Mouse (Mus musculus) neural tube, embryonic 14.5 days (tissue): Measurements from ENCODE around the gene 6030408B16Rik. TPM values are rescaled to one million over a fixed set of nuclear protein-coding genes. Genes with fewer than 3 reads are reported as not detected.
A peak's percentile ranks its signal among the peaks of the same experiment; 100 is the strongest.

Experiments used
- ATAC-seq: fragments of 200-750 bp; cut with Nextera tagmentation; 2 replicates; pipeline ENCODE4 v1.8.0; 2017; ENCODE audit warnings: low read depth, mild to moderate bottlenecking, moderate TSS enrichment, moderate library complexity
- H3K27ac ChIP-seq: fragments of 300-500 bp; sonication (generic); 2 replicates; pipeline ENCODE4 v1.5.1; 2014; ENCODE audit warnings: low read depth, mild to moderate bottlenecking, control low read depth, low read length, moderate library complexity, mixed read lengths
- H3K27me3 ChIP-seq: fragments of 300-500 bp; sonication (generic); 2 replicates; pipeline ENCODE4 v1.6.1; 2014; ENCODE audit warnings: low read length; ENCODE audit not compliant: control insufficient read depth, insufficient read depth
- H3K36me3 ChIP-seq: fragments of 300-500 bp; sonication (generic); 2 replicates; pipeline ENCODE4 v1.6.1; 2014; ENCODE audit warnings: low read length, mixed read lengths; ENCODE audit not compliant: control insufficient read depth, insufficient read depth
- H3K4me1 ChIP-seq: fragments of 300-500 bp; sonication (generic); 2 replicates; pipeline ENCODE4 v1.6.1; 2014; ENCODE audit warnings: low read length; ENCODE audit not compliant: control insufficient read depth, insufficient read depth
- H3K4me2 ChIP-seq: fragments of 300-500 bp; sonication (generic); 2 replicates; pipeline ENCODE4 v1.6.1; 2014; ENCODE audit warnings: mild to moderate bottlenecking, low read depth, low read length, control low read depth
- H3K4me3 ChIP-seq: fragments of 300-500 bp; sonication (generic); 2 replicates; pipeline ENCODE4 v1.5.1; 2014; ENCODE audit warnings: low read depth, low read length, control low read depth, mixed read lengths
- H3K9ac ChIP-seq: fragments of 300-500 bp; sonication (generic); replicated peaks from 2 replicates; pipeline ENCODE4 v1.6.1; 2014; ENCODE audit warnings: low read depth, mild to moderate bottlenecking, control low read depth, low read length, mixed read lengths
- H3K9me3 ChIP-seq: fragments of 300-500 bp; sonication (generic); 2 replicates; pipeline ENCODE4 v1.6.1; 2016; ENCODE audit warnings: low read length; ENCODE audit not compliant: control insufficient read depth
- WGBS: fragments of 180-500 bp; shearing (Covaris S2); extraction: QIAGEN DNeasy Blood & Tissue Kit; methylation state at CpG from one replicate; pipeline ENCODE4 v1.1.7; 2014; 5-methylcytosine and 5-hydroxymethylcytosine counted together
- polyA plus RNA-seq: library from polyadenylated mRNA; unstranded; fragments of >200 nt; fragmentation: Nextera tagmentation; extraction: Ambion mirVana; gene quantifications from 2 replicates; pipeline ENCODE4 v1.2.1, GENCODE M21; 2014

Gene 6030408B16Rik
- polyA plus RNA-seq, 1 experiment from 2014 or later, result 0.64 TPM

GRCm38 (mm10) chr15:101262502-101262901, 30.5 kb upstream of the 6030408B16Rik start:
- Histone ChIP-seq H3K4me1 (0 out of 2 replicates have a peak, but pooled peaks cover 13% of the 10 kb centered on the region), H3K4me3 (no peak overlapping the region), H3K27ac (no peak overlapping the region), H3K36me3 (no peaks in the 10 kb centered on the region), H3K27me3 (peaks cover 16% of the 10 kb centered on the region), H3K9me3 (no peaks in the 10 kb centered on the region), H3K4me2 (no peak overlapping the region), H3K9ac (no peak overlapping the region)
- WGBS, result 68% methylated on average over 5 of the region's 5 CpGs
- no peak for ATAC-seq

GRCm38 (mm10) chr15:101266132-101266963, 26.7 kb upstream of the 6030408B16Rik start:
- WGBS, result under 1% methylated on average over 47 of the region's 57 CpGs
- Histone ChIP-seq H3K4me3 (peak overlapping the region; percentile 46), H3K4me1 (0 out of 2 replicates have a peak, but pooled peaks cover 13% of the 10 kb centered on the region), H3K27me3 (peaks cover 17% of the 10 kb centered on the region), H3K9ac (peak overlapping the region; percentile 51), H3K9me3 (no peaks in the 10 kb centered on the region), H3K36me3 (no peaks in the 10 kb centered on the region), H3K27ac (no peak overlapping the region), H3K4me2 (peak overlapping the region; percentile 89)
- ATAC-seq, result peak; percentile 82

GRCm38 (mm10) chr15:101267053-101268032, 25.7 kb upstream of the 6030408B16Rik start:
- Histone ChIP-seq H3K4me3 (peak overlapping the region; percentile 46), H3K4me2 (peak overlapping the region; percentile 89), H3K9me3 (no peaks in the 10 kb centered on the region), H3K9ac (peak overlapping the region; percentile 51; the same call in 1 of the 2 replicates), H3K27me3 (peaks cover 17% of the 10 kb centered on the region), H3K4me1 (0 out of 2 replicates have a peak, but pooled peaks cover 13% of the 10 kb centered on the region), H3K36me3 (no peaks in the 10 kb centered on the region), H3K27ac (no peak overlapping the region)
- 7% methylated on average over 25 of the region's 25 CpGs for WGBS
- ATAC-seq, result no peak

- H3K9ac ChIP-seq, result no peak overlapping the region
- H3K4me3 ChIP-seq, result no peak overlapping the region
- WGBS, result 93% methylated on average over 29 of the region's 29 CpGs
- no peaks in the 10 kb centered on the region for H3K36me3 ChIP-seq
- 0 out of 2 replicates have a peak, but pooled peaks cover 13% of the 10 kb centered on the region for H3K4me1 ChIP-seq
- H3K27me3 ChIP-seq, result peaks cover 17% of the 10 kb centered on the region
- H3K27ac ChIP-seq, result no peak overlapping the region
- ATAC-seq, result no peak
- H3K4me2 ChIP-seq, result no peak overlapping the region
- H3K9me3 ChIP-seq, result no peaks in the 10 kb centered on the region
Observed at GRCm38 (mm10) chr15:101270101-101270820, 22.8 kb upstream of the 6030408B16Rik start.

- no peaks in the 10 kb centered on the region for H3K36me3 ChIP-seq
- WGBS, result 84% methylated on average over 3 of the region's 3 CpGs
- H3K4me3 ChIP-seq, result no peak overlapping the region
- H3K4me1 ChIP-seq, result 0 out of 2 replicates have a peak, but pooled peaks cover 7% of the 10 kb centered on the region
- H3K27me3 ChIP-seq, result peaks cover 9% of the 10 kb centered on the region
- H3K27ac ChIP-seq, result no peak overlapping the region
- no peak overlapping the region for H3K9ac ChIP-seq
- H3K9me3 ChIP-seq, result no peaks in the 10 kb centered on the region
- no peak for ATAC-seq
- H3K4me2 ChIP-seq, result no peak overlapping the region
Observed at GRCm38 (mm10) chr15:101271107-101271506, 21.9 kb upstream of the 6030408B16Rik start.

GRCm38 (mm10) chr15:101271513-101271912, 21.5 kb upstream of the 6030408B16Rik start:
- WGBS, result 80% methylated on average over 15 of the region's 15 CpGs
- no peak for ATAC-seq
- Histone ChIP-seq H3K27ac (no peak overlapping the region), H3K4me1 (0 out of 2 replicates have a peak, but pooled peaks cover 5% of the 10 kb centered on the region), H3K4me2 (no peak overlapping the region), H3K27me3 (peaks cover 8% of the 10 kb centered on the region), H3K4me3 (no peak overlapping the region), H3K9me3 (no peaks in the 10 kb centered on the region), H3K36me3 (no peaks in the 10 kb centered on the region), H3K9ac (no peak overlapping the region)

- H3K36me3 ChIP-seq, result no peaks in the 10 kb centered on the region
- ATAC-seq, result no peak
- WGBS, result 80% methylated on average over 6 of the region's 6 CpGs
Observed at GRCm38 (mm10) chr15:101274380-101274779, 18.6 kb upstream of the 6030408B16Rik start.

GRCm38 (mm10) chr15:101277351-101277899, 15.6 kb upstream of the 6030408B16Rik start:
- peak; percentile 66; the same call in 1 of the 2 replicates for ATAC-seq
- no peak overlapping the region for H3K4me3 ChIP-seq

More at GRCm38 (mm10) chr15:101274380-101274779, 18.6 kb upstream of the 6030408B16Rik start:
- H3K4me3 ChIP-seq, result no peak overlapping the region
- no peak overlapping the region for H3K4me2 ChIP-seq
- H3K9ac ChIP-seq, result no peak overlapping the region
- H3K9me3 ChIP-seq, result no peaks in the 10 kb centered on the region
- no peaks in the 10 kb centered on the region for H3K27me3 ChIP-seq
- 0 out of 2 replicates have a peak, but pooled peaks cover 2% of the 10 kb centered on the region for H3K4me1 ChIP-seq
- H3K27ac ChIP-seq, result no peak overlapping the region

More at GRCm38 (mm10) chr15:101277351-101277899, 15.6 kb upstream of the 6030408B16Rik start:
- Histone ChIP-seq H3K9me3 (no peaks in the 10 kb centered on the region), H3K27ac (0 out of 2 replicates have a peak overlapping the region, but pooled peaks have one; percentile 22), H3K36me3 (no peaks in the 10 kb centered on the region), H3K4me1 (0 out of 2 replicates have a peak, but pooled peaks cover 2% of the 10 kb centered on the region), H3K4me2 (no peak overlapping the region), H3K9ac (no peak overlapping the region), H3K27me3 (no peaks in the 10 kb centered on the region)
- WGBS, result 19% methylated on average over 11 of the region's 11 CpGs
